Mouse (Mus musculus): ENCODE results near the gene Cblb. TPM values are rescaled to one million over a fixed set of nuclear protein-coding genes. Genes with fewer than 3 reads are reported as not detected.

Gene Cblb
- total RNA-seq, 2 experiments from 2014 or later = 15.1 to 16.2 TPM

- intact Hi-C loops (cut with DNase I) = no loop called here
- TF ChIP-seq CTCF (IDR thresholded peaks at IDR 0.05) = no peak
- Histone ChIP-seq H3K27ac (no peak overlapping the region), H3K4me3 (no peak overlapping the region)
- DNase-seq = peak; percentile 53
Observed at GRCm38 (mm10) chr16:52194866-52195265, 163.8 kb downstream of the Cblb start.

GRCm38 (mm10) chr16:52200107-52200506 lies 169.1 kb downstream of the Cblb start:
- no peak for TF ChIP-seq CTCF (IDR thresholded peaks at IDR 0.05)
- no peak for DNase-seq
- Histone ChIP-seq H3K27ac (no peak overlapping the region), H3K4me3 (no peak overlapping the region)
- intact Hi-C loops (cut with DNase I) = no loop called here

GRCm38 (mm10) chr16:52210844-52211606 lies 180.0 kb downstream of the Cblb start:
- intact Hi-C loops (cut with DNase I) = no loop called here
- no peak for TF ChIP-seq CTCF (IDR thresholded peaks at IDR 0.05)
- DNase-seq = no peak
- Histone ChIP-seq H3K27ac (no peak overlapping the region), H3K4me3 (no peak overlapping the region)

- no peak for DNase-seq
- TF ChIP-seq CTCF (IDR thresholded peaks at IDR 0.05) = peak; percentile 52
- Histone ChIP-seq H3K27ac (no peak overlapping the region), H3K4me3 (no peak overlapping the region)
- intact Hi-C loops (cut with DNase I) = no loop called here
Observed at GRCm38 (mm10) chr16:52219069-52219468, 188.0 kb downstream of the Cblb start.

GRCm38 (mm10) chr16:52222896-52223295 lies 191.9 kb downstream of the Cblb start:
- no peak overlapping the region for H3K27ac ChIP-seq
- no peak overlapping the region for H3K4me3 ChIP-seq
- no peak for DNase-seq
- intact Hi-C loops (cut with DNase I) = no loop called here
- no peak for TF ChIP-seq CTCF (IDR thresholded peaks at IDR 0.05)

GRCm38 (mm10) chr16:52229446-52229845 lies 198.4 kb downstream of the Cblb start:
- Histone ChIP-seq H3K4me3 (no peak overlapping the region), H3K27ac (no peak overlapping the region)
- DNase-seq = no peak
- intact Hi-C loops (cut with DNase I) = no loop called here
- no peak for TF ChIP-seq CTCF (IDR thresholded peaks at IDR 0.05)

- H3K27ac ChIP-seq = no peak overlapping the region
- no peak overlapping the region for H3K4me3 ChIP-seq
- no peak for TF ChIP-seq CTCF (IDR thresholded peaks at IDR 0.05)
- intact Hi-C loops (cut with DNase I) = no loop called here
- DNase-seq = no peak
Observed at GRCm38 (mm10) chr16:52229930-52230329, 198.9 kb downstream of the Cblb start.

GRCm38 (mm10) chr16:52242144-52242543 lies 211.1 kb downstream of the Cblb start:
- no peak overlapping the region for H3K4me3 ChIP-seq
- no peak for TF ChIP-seq CTCF (IDR thresholded peaks at IDR 0.05)
- no peak for DNase-seq
- intact Hi-C loops (cut with DNase I) = no loop called here
- no peak overlapping the region for H3K27ac ChIP-seq

GRCm38 (mm10) chr16:52243421-52243973 lies 212.5 kb downstream of the Cblb start:
- no peak for DNase-seq
- TF ChIP-seq CTCF (IDR thresholded peaks at IDR 0.05) = peak; percentile 8; the same call in 1 of the 2 replicates
- Histone ChIP-seq H3K27ac (no peak overlapping the region), H3K4me3 (no peak overlapping the region)
- intact Hi-C loops (cut with DNase I) = no loop called here

GRCm38 (mm10) chr16:52250196-52250595 lies 219.2 kb downstream of the Cblb start:
- no peak for TF ChIP-seq CTCF (IDR thresholded peaks at IDR 0.05)
- intact Hi-C loops (cut with DNase I) = no loop called here
- DNase-seq = no peak
- Histone ChIP-seq H3K4me3 (no peak overlapping the region), H3K27ac (no peak overlapping the region)

- TF ChIP-seq CTCF (IDR thresholded peaks at IDR 0.05) = no peak
- H3K27ac ChIP-seq = no peak overlapping the region
- intact Hi-C loops (cut with DNase I) = no loop called here
- no peak overlapping the region for H3K4me3 ChIP-seq
- no peak for DNase-seq
Observed at GRCm38 (mm10) chr16:52250935-52251334, 219.9 kb downstream of the Cblb start.
